Mouse (Mus musculus) mesoderm, embryonic 11.5 days (tissue): ENCODE measurements around the gene Armt1.

ENCODE experiments used
- DNase-seq: peaks from one replicate; pipeline ENCODE4 v3.0.0-alpha.2; 2012; ENCODE audit warnings: low read depth, low spot score

The Armt1 gene

GRCm38 (mm10) chr10:4432123-4432931, at the start of gene Armt1, which contains the start of gene Rmnd1:
Gene Armt1 (plus strand): TSS chr10:4432467.
Gene Rmnd1 (minus strand): TSS chr10:4432388.
- DNase-seq, result peak; percentile 97

GRCm38 (mm10) chr10:4384244-4384643, 48.0 kb upstream of the Armt1 start:
- no peak for DNase-seq

- DNase-seq, result peak; percentile 97
Observed at GRCm38 (mm10) chr10:4386609-4387591, 45.4 kb upstream of the Armt1 start.

- DNase-seq, result peak; percentile 73
Observed at GRCm38 (mm10) chr10:4387701-4388383, 44.4 kb upstream of the Armt1 start, which contains the start of gene Zbtb2. Gene Zbtb2 (minus strand): TSS chr10:4388108.

- DNase-seq, result peak; percentile 30
Observed at GRCm38 (mm10) chr10:4388384-4388745, 43.9 kb upstream of the Armt1 start.

- no peak for DNase-seq
Observed at GRCm38 (mm10) chr10:4389036-4389435, 43.2 kb upstream of the Armt1 start.

- no peak for DNase-seq
Observed at GRCm38 (mm10) chr10:4389461-4390112, 42.7 kb upstream of the Armt1 start.

GRCm38 (mm10) chr10:4390550-4390949, 41.7 kb upstream of the Armt1 start:
- DNase-seq, result no peak

- no peak for DNase-seq
Observed at GRCm38 (mm10) chr10:4391076-4391475, 41.2 kb upstream of the Armt1 start.

- no peak for DNase-seq
Observed at GRCm38 (mm10) chr10:4391851-4392250, 40.4 kb upstream of the Armt1 start.

GRCm38 (mm10) chr10:4395321-4395720, 36.9 kb upstream of the Armt1 start:
- DNase-seq, result no peak

- DNase-seq, result no peak
Observed at GRCm38 (mm10) chr10:4398058-4398457, 34.2 kb upstream of the Armt1 start.

GRCm38 (mm10) chr10:4404895-4405491, 27.3 kb upstream of the Armt1 start:
- DNase-seq, result peak; percentile 76

GRCm38 (mm10) chr10:4405511-4405910, 26.8 kb upstream of the Armt1 start:
- DNase-seq, result no peak

GRCm38 (mm10) chr10:4407191-4407590, 25.1 kb upstream of the Armt1 start:
- DNase-seq, result no peak

- no peak for DNase-seq
Observed at GRCm38 (mm10) chr10:4425245-4425644, 7.0 kb upstream of the Armt1 start.

GRCm38 (mm10) chr10:4430399-4430798, 1.9 kb upstream of the Armt1 start:
- DNase-seq, result no peak

GRCm38 (mm10) chr10:4430826-4431225, 1.4 kb upstream of the Armt1 start:
- DNase-seq, result no peak

GRCm38 (mm10) chr10:4431746-4432122, 533 bp upstream of the Armt1 start:
- no peak for DNase-seq

GRCm38 (mm10) chr10:4432996-4433755, 909 bp downstream of the Armt1 start:
- peak; percentile 17 for DNase-seq
